Mouse (Mus musculus) gastrocnemius, adult 18-20 months (tissue): ENCODE measurements at regions not wholly inside any gene's neighbourhood (a gene's known extent, or its start where the extent isn't known, plus 50 kb on each side); places are given as distances from the start of the nearest gene placed in this dataset.

Source experiments
- DNase-seq: peaks from one replicate; pipeline ENCODE4 v3.0.0; 2021; ENCODE audit warnings: low spot score

GRCm38 (mm10) chr1:169051863-169052257 is 479.4 kb downstream of the Nuf2 start:
- no peak for DNase-seq

DNA sequence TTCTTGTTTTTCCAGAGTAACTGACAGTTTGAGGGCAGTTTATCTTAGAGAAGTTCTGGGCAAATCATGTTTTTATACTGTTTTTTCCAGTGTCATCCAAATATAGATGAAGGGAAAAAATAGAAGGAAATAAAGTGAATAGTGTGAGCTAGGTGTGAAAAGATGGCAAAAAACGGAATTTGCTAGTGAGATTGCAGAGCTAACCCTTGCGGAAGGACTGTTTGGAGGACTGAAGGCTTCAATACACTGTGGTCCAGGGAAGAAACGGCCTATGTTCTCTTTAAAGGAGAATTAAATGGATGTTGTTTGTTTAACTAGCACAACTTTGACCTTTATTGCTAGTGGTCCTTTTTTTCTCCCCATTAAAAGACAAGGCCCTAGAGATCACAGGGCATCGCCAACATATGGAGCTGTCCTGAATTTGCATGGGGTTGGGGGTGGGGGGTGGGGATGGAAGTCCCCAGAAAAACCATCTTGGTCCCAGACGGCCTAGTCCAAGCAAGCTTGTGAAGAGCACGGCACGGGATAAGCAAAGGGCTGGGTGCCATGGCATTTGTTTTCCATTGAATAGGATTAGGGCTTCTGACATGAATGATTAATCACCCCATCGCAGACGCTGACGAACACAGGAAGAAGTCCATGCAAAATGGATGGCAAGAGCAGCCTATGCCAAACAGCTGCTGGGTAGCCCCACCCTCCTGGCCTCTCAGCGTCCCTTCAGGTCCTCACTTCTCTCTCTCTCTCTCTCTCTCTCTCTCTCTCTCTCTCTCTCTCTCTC is 480.0 kb downstream of the Nuf2 start:
- no peak for DNase-seq

DNA sequence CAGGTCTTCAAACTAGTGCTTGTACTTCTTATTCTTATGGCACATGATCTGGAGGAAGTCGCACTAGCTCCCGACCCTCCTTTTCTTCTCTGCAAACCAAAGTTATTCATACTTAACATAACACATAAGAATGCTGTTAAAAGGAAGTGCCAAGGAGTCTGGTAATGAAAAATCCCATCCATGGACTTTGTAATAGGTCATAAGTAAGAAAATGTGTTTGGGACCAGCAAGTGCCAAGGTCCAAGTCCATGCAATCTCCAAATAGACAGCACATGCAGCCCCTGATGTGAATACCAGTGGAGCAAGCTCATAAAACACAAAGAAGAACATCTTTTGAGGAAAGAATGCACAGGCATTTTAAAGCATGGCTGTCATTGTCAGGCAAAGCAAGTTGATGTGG is 481.4 kb downstream of the Nuf2 start:
- no peak for DNase-seq

DNA sequence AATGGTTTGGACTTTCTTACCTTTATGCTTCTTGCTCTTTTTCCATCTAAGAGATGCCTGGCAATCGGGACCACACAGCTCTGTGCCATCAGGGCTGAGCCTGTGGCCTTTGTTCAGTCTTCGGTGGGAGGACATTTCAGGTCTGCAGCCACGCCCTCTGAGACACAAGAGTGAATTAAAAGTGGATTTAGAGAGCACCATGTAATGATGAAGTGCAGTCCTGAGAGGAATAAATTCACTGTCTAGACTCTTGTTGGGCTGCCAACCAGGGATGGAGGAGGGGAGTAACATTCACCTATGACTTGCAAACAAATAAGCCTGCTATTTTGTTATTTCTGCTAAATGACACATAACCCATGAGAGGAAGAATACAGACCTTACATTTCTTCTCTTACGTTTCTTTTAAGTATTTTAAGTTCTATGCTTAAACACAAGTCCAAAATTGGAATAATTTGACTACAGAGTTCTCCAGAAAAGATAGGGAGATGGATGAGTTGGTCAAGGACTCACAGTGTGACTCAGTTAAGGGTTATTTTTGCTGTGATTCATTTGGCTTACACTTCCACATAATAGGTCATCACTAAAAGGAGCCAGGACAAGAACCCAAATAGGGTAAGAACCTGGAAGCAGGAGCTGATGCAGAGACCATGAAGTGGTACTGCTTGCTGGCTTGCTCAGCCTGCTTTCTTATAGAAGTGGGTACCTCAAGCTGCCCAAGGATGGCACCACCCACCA is 484.3 kb downstream of the Nuf2 start:
- no peak for DNase-seq

DNA sequence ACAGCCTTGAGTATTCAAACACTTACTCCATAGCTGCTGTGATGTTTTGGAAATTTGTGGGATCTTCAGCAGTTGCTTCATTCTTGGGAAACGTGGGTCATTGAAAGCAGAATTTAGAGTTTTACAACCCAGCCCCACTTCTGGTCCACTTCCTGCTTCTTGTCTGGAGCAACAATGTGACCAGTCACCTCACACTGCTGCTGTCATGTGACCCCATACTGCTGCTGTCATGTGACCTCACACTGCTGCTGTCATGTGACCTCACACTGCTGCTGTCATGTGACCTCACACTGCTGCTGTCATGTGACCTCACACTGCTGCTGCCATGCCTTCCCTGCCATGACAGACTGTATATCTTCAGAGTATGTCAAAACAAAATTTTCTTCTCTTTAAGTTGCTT is 497.7 kb downstream of the Nuf2 start:
- no peak for DNase-seq

GRCm38 (mm10) chr1:169031849-169032542 is 499.3 kb downstream of the Nuf2 start:
- DNase-seq: no peak

GRCm38 (mm10) chr1:169027706-169028105 is 503.6 kb downstream of the Nuf2 start:
- DNase-seq: peak; percentile 3

GRCm38 (mm10) chr1:169027241-169027640 is 504.0 kb downstream of the Nuf2 start:
- DNase-seq: no peak

GRCm38 (mm10) chr1:169024531-169024930 is 506.7 kb downstream of the Nuf2 start:
- no peak for DNase-seq

GRCm38 (mm10) chr1:168991506-168992244 is 539.6 kb downstream of the Nuf2 start:
- no peak for DNase-seq

DNA sequence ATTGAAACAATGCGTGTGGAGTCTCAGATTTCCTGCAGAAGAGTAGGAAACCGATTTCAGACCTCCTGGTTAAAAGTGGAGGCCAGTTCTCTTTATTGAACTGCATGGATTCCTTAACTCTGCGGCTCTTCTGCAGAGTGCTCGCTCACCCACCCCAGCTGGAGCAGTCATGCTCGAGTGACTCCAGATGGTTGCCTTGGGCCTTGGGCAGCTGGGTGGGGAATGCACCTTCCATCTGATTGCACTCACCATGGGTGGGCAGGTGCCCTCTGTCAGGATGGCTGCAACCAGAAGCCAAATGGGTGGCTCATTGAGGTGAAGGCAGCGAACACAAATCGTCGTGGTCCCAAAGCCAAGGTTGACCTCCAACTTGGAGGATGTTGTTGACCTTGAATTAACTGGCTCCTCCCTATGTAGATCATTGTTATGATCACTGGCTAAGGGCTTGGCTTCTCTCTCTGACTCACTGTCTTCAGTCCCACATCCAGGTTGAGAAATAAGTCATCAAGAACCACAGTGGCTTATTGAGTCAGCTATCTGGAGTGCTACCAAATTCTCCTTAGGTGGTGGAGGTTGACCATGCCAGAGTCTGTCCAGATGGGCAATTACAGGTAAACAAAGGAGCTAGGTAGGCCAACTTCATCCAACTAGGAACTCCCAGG is 543.1 kb upstream of the Pbx1 start:
- no peak for DNase-seq

- no peak for DNase-seq
Measured at GRCm38 (mm10) chr1:168969402-168969801, 537.3 kb upstream of the Pbx1 start.

DNA sequence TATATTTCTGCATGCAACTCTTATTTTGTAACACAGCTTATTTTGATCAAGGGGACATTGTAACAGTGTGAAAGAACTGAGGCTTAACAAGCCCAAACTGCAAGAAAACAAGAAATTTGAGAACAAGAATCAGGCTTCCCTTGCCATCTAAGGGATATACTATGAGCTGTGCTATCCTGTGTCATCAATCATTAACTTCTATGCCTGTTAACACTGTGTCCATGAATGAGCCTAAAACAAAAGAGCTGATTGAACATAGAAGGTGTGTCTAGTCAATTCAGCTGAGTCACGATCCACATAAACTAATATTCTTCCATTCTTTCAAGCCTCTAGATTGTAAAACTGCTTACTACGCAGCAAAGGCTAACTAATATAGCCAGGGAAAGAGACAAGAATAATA is 535.3 kb upstream of the Pbx1 start:
- DNase-seq: no peak

GRCm38 (mm10) chr1:168964467-168964904 is 532.4 kb upstream of the Pbx1 start:
- DNase-seq: no peak

GRCm38 (mm10) chr1:168950947-168951346 is 518.9 kb upstream of the Pbx1 start:
- DNase-seq: no peak

GRCm38 (mm10) chr1:168924100-168924815 is 492.2 kb upstream of the Pbx1 start:
- DNase-seq: no peak

GRCm38 (mm10) chr1:168918331-168919076 is 486.4 kb upstream of the Pbx1 start:
- DNase-seq: no peak

DNA sequence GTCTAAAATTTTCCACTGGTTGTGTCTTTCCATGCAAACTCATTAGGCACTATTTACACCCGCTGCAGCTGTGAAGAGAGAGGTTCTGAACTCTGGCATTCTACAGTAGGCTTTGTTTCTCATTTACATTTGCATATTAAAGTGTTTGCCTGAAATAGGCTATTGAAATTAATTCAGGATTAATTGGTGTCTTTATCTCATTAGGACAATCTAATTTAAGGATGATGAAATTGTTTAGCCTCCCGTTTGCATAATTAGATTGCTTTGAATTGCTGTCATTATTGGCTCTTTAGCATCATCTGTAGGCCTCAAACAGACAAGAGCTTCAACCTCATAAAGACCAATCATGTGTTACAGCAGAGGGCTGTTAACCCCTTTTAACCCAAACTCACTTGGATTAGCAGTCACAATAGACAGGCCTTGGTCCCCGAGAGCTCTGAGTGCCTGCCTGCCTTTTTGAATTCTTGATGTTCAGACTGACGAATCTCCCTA is 476.7 kb upstream of the Pbx1 start:
- DNase-seq: no peak

DNA sequence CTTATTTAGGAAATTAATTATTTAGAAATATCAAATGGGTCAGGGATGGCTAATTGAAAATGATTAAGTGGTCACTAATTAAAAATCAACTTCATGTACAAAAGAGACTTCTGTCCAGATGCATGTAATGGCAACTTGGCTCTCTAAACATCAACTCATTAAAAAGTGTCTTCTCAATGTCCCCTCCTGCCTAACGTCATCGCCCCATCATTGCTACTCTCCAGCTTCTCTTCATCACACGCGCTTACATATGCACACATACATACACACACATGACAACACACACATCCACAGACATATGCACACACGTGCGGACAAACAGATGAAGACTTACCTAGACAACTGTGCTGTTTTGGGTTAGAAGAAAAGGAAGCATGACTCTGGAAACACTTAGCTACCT is 476.1 kb upstream of the Pbx1 start:
- DNase-seq: no peak

- no peak for DNase-seq
Measured at GRCm38 (mm10) chr1:168898483-168898882, 466.4 kb upstream of the Pbx1 start.
